Mouse (Mus musculus) testis, adult 2 months (tissue): ENCODE data around the gene Egf. TPM values are rescaled to one million over a fixed set of nuclear protein-coding genes. Genes with fewer than 3 reads are reported as not detected.

Experiments
- H3K27ac ChIP-seq: fragments of 200-500 bp; 2 replicates; pipeline ENCODE4 v1.5.1; 2012; ENCODE audit warnings: low read depth, low read length; ENCODE audit not compliant: control insufficient read depth, insufficient read depth
- H3K27me3 ChIP-seq: fragments of 200-500 bp; 2 replicates; pipeline ENCODE4 v1.6.1; 2012; ENCODE audit warnings: mild to moderate bottlenecking, low read length, moderate library complexity; ENCODE audit not compliant: control insufficient read depth, insufficient read depth
- H3K36me3 ChIP-seq: fragments of 200-500 bp; 2 replicates; pipeline ENCODE4 v1.6.1; 2012; ENCODE audit warnings: mild to moderate bottlenecking, low read length; ENCODE audit not compliant: control insufficient read depth, insufficient read depth
- H3K4me1 ChIP-seq: fragments of 200-500 bp; 2 replicates; pipeline ENCODE4 v1.6.1; 2012; ENCODE audit warnings: low read length; ENCODE audit not compliant: control insufficient read depth, insufficient read depth
- H3K4me3 ChIP-seq: fragments of 200-500 bp; 2 replicates; pipeline ENCODE4 v1.5.1; 2012; ENCODE audit warnings: low read depth, mild to moderate bottlenecking, low read length, moderate library complexity, mixed read lengths; ENCODE audit not compliant: control insufficient read depth
- CTCF ChIP-seq: fragments of 200-500 bp; IDR thresholded peaks from 2 replicates; pipeline ENCODE4 v1.5.1; 2012; ENCODE audit warnings: low read depth, mild to moderate bottlenecking, inconsistent platforms, low read length, moderate library complexity; ENCODE audit not compliant: control insufficient read depth, insufficient read depth, insufficient replicate concordance
- POLR2A ChIP-seq: fragments of 200-500 bp; IDR thresholded peaks from 2 replicates; pipeline ENCODE4 v1.6.1; 2012; ENCODE audit warnings: low read depth, mild to moderate bottlenecking, inconsistent platforms, low read length, moderate library complexity; ENCODE audit not compliant: control insufficient read depth
- polyA plus RNA-seq: library from polyadenylated mRNA; depleted of rRNA; stranded (reverse); fragments of >200 nt; gene quantifications from 2 replicates; pipeline ENCODE4 v1.2.3, GENCODE M21; 2012; rRNA removed

The Egf gene
- polyA plus RNA-seq = 3.4 and 5.7 TPM in 2 replicates

GRCm38 (mm10) chr3:129754650-129755604 lies at the start of gene Egf:
TSS of gene Egf (minus strand) at chr3:129755316.
- H3K4me1 ChIP-seq = peaks cover 4% of the 10 kb centered on the region
- no peak for TF ChIP-seq POLR2A
- no peak for TF ChIP-seq CTCF
- no peaks in the 10 kb centered on the region for H3K27me3 ChIP-seq
- no peak within 1 kb of the TSS for H3K27ac ChIP-seq
- H3K4me3 ChIP-seq = no peak within 1 kb of the TSS
- H3K36me3 ChIP-seq = no peaks in the 10 kb centered on the region

- Histone ChIP-seq H3K4me1 (no peaks in the 10 kb centered on the region), H3K27ac (no peak within 1 kb of the TSS), H3K27me3 (no peaks in the 10 kb centered on the region), H3K36me3 (no peaks in the 10 kb centered on the region), H3K4me3 (no peak within 1 kb of the TSS)
- no peak for TF ChIP-seq CTCF
- no peak for TF ChIP-seq POLR2A
These were observed 48.6 kb upstream of the Egf start, which contains the start of gene Lrit3 for GRCm38 (mm10) chr3:129803765-129804164. TSS of gene Lrit3 (minus strand) at chr3:129804030.

GRCm38 (mm10) chr3:129799011-129799410 lies 43.9 kb upstream of the Egf start:
- Histone ChIP-seq H3K4me3 (no peak overlapping the region), H3K27me3 (no peaks in the 10 kb centered on the region), H3K4me1 (no peaks in the 10 kb centered on the region), H3K36me3 (no peaks in the 10 kb centered on the region), H3K27ac (no peak overlapping the region)
- TF ChIP-seq POLR2A = no peak
- no peak for TF ChIP-seq CTCF

- H3K4me1 ChIP-seq = no peaks in the 10 kb centered on the region
- H3K4me3 ChIP-seq = no peak overlapping the region
- TF ChIP-seq CTCF (no peak), POLR2A (no peak)
- no peaks in the 10 kb centered on the region for H3K36me3 ChIP-seq
- H3K27ac ChIP-seq = no peak overlapping the region
- no peaks in the 10 kb centered on the region for H3K27me3 ChIP-seq
These were observed 43.4 kb upstream of the Egf start for GRCm38 (mm10) chr3:129798551-129798950.

GRCm38 (mm10) chr3:129797341-129797740 lies 42.2 kb upstream of the Egf start:
- TF ChIP-seq POLR2A = no peak
- TF ChIP-seq CTCF = no peak
- Histone ChIP-seq H3K36me3 (no peaks in the 10 kb centered on the region), H3K4me1 (no peaks in the 10 kb centered on the region), H3K4me3 (no peak overlapping the region), H3K27me3 (no peaks in the 10 kb centered on the region), H3K27ac (no peak overlapping the region)

GRCm38 (mm10) chr3:129793801-129794200 lies 38.7 kb upstream of the Egf start:
- no peaks in the 10 kb centered on the region for H3K36me3 ChIP-seq
- H3K27ac ChIP-seq = no peak overlapping the region
- no peaks in the 10 kb centered on the region; the same call in 1 of the 2 replicates for H3K4me1 ChIP-seq
- no peak overlapping the region for H3K4me3 ChIP-seq
- TF ChIP-seq POLR2A (no peak), CTCF (no peak)
- no peaks in the 10 kb centered on the region for H3K27me3 ChIP-seq

GRCm38 (mm10) chr3:129782746-129783145 lies 27.6 kb upstream of the Egf start:
- peak; percentile 37; the same call in 1 of the 2 replicates for TF ChIP-seq CTCF
- no peak for TF ChIP-seq POLR2A
- Histone ChIP-seq H3K36me3 (no peaks in the 10 kb centered on the region), H3K27me3 (no peaks in the 10 kb centered on the region), H3K4me1 (peaks cover 4% of the 10 kb centered on the region; the same call in 1 of the 2 replicates), H3K27ac (no peak overlapping the region), H3K4me3 (no peak overlapping the region)
